Mouse (Mus musculus) E14TG2a.4 (cell line): ENCODE data around the gene Dpf3.

Experiments used
- CTCF ChIP-seq: conservative IDR thresholded peaks from 2 replicates; pipeline ENCODE4 v1.5.1; 2014; ENCODE audit warnings: low read length
- NANOG ChIP-seq: IDR thresholded peaks from 2 replicates; pipeline ENCODE4 v1.6.1; 2014; ENCODE audit warnings: borderline replicate concordance, low read length, mixed read lengths
- POU5F1 ChIP-seq: IDR thresholded peaks from 2 replicates; pipeline ENCODE4 v1.6.1; 2014; ENCODE audit warnings: low read length, borderline replicate concordance

- TF ChIP-seq CTCF (no peak), POU5F1 (no peak), NANOG (no peak)
Measured at GRCm38 (mm10) chr12:83375015-83375831, 112.3 kb downstream of the Dpf3 start.
